Mouse (Mus musculus) lung, embryonic 15.5 days (tissue): ENCODE measurements around the gene Smtn. TPM values are rescaled to one million over a fixed set of nuclear protein-coding genes. Genes with fewer than 3 reads are reported as not detected.

Experiments
- polyA plus RNA-seq: library from polyadenylated mRNA; unstranded; fragments of >200 nt; fragmentation: Nextera tagmentation; extraction: Ambion mirVana; gene quantifications from 2 replicates; pipeline ENCODE4 v1.2.1, GENCODE M21; 2015

The Smtn gene
- polyA plus RNA-seq, 1 experiment from 2014 or later, result 107 TPM

Other genes with a start within 250 kb of the Smtn start
- 10.8 and 11.0 TPM in 2 replicates for gene Pik3ip1, start 210.2 kb downstream of the Smtn start, polyA plus RNA-seq
- gene Limk2, start 131.4 kb downstream of the Smtn start, polyA plus RNA-seq, result 50.1 and 52.0 TPM in 2 replicates
- 29.3 and 32.6 TPM in 2 replicates for gene Rnf185, start 88.2 kb downstream of the Smtn start, polyA plus RNA-seq
- gene Pla2g3, start 52.3 kb downstream of the Smtn start, polyA plus RNA-seq, result 0.44 and 0.50 TPM in 2 replicates
- 1.5 TPM in 2 replicates for gene Inpp5j, start 35.8 kb downstream of the Smtn start, polyA plus RNA-seq
- gene Selenom, start 25.9 kb downstream of the Smtn start, polyA plus RNA-seq, result 99.2 and 102 TPM in 2 replicates
- gene Morc2a, start 108.6 kb upstream of the Smtn start, polyA plus RNA-seq, result 28.0 and 28.1 TPM in 2 replicates